Mouse (Mus musculus) hindbrain, embryonic 11.5 days (tissue): ENCODE data around the gene Sclt1. TPM values are rescaled to one million over a fixed set of nuclear protein-coding genes. Genes with fewer than 3 reads are reported as not detected.

Experiments
- ATAC-seq: fragments of 200-750 bp; cut with Nextera tagmentation; 2 replicates; pipeline ENCODE4 v1.8.0; 2017; ENCODE audit warnings: mild to moderate bottlenecking, moderate TSS enrichment, moderate library complexity; ENCODE audit not compliant: low FRiP score
- DNase-seq: peaks from one replicate; pipeline ENCODE4 v3.0.0-alpha.2; 2015; ENCODE audit warnings: low spot score
- H3K27ac ChIP-seq: fragments of 300-500 bp; sonication (generic); 2 replicates; pipeline ENCODE4 v1.5.1; 2014; ENCODE audit warnings: mild to moderate bottlenecking, low read depth, low read length
- H3K27me3 ChIP-seq: fragments of 300-500 bp; sonication (generic); 2 replicates; pipeline ENCODE4 v1.6.1; 2014; ENCODE audit warnings: mild to moderate bottlenecking, low read length, moderate library complexity, mixed read lengths; ENCODE audit not compliant: control insufficient read depth, insufficient read depth
- H3K36me3 ChIP-seq: fragments of 300-500 bp; sonication (generic); 2 replicates; pipeline ENCODE4 v1.6.1; 2014; ENCODE audit warnings: mild to moderate bottlenecking, low read length, moderate library complexity, mixed read lengths; ENCODE audit not compliant: control insufficient read depth, insufficient read depth
- H3K4me1 ChIP-seq: fragments of 300-500 bp; sonication (generic); replicated peaks from 2 replicates; pipeline ENCODE4 v1.6.1; 2014; ENCODE audit warnings: low read length, mixed read lengths; ENCODE audit not compliant: control insufficient read depth, insufficient read depth
- H3K4me2 ChIP-seq: fragments of 300-500 bp; sonication (generic); replicated peaks from 2 replicates; pipeline ENCODE4 v1.6.1; 2014; ENCODE audit warnings: mild to moderate bottlenecking, low read depth, low read length
- H3K4me3 ChIP-seq: fragments of 300-500 bp; sonication (generic); 2 replicates; pipeline ENCODE4 v1.5.1; 2014; ENCODE audit warnings: low read depth, low read length
- H3K9ac ChIP-seq: fragments of 300-500 bp; sonication (generic); 2 replicates; pipeline ENCODE4 v1.6.1; 2014; ENCODE audit warnings: low read depth, low read length
- H3K9me3 ChIP-seq: fragments of 300-500 bp; sonication (generic); 2 replicates; pipeline ENCODE4 v1.6.1; 2016; ENCODE audit warnings: low read length; ENCODE audit not compliant: control insufficient read depth
- WGBS: fragments of 180-500 bp; shearing (Covaris S2); extraction: QIAGEN DNeasy Blood & Tissue Kit; methylation state at CpG from one replicate; pipeline ENCODE4 v1.1.7; 2014; 5-methylcytosine and 5-hydroxymethylcytosine counted together
- polyA plus RNA-seq: library from polyadenylated mRNA; unstranded; fragments of >200 nt; fragmentation: Nextera tagmentation; extraction: Ambion mirVana; gene quantifications from 2 replicates; pipeline ENCODE4 v1.2.1, GENCODE M21; 2014

Gene Sclt1
- polyA plus RNA-seq, 1 experiment from 2014 or later: 31.0 TPM

GRCm38 (mm10) chr3:41586917-41587316, 155.4 kb downstream of the Sclt1 start:
- no peak overlapping the region for H3K9ac ChIP-seq
- WGBS: 88% methylated on average over 7 of the region's 7 CpGs
- H3K4me1 ChIP-seq: no peaks in the 10 kb centered on the region
- H3K4me2 ChIP-seq: no peak overlapping the region
- no peaks in the 10 kb centered on the region for H3K27me3 ChIP-seq
- no peaks in the 10 kb centered on the region for H3K9me3 ChIP-seq
- DNase-seq (no peak), ATAC-seq (no peak)
- no peak overlapping the region for H3K4me3 ChIP-seq
- H3K36me3 ChIP-seq: no peaks in the 10 kb centered on the region
- no peak overlapping the region for H3K27ac ChIP-seq

DNA sequence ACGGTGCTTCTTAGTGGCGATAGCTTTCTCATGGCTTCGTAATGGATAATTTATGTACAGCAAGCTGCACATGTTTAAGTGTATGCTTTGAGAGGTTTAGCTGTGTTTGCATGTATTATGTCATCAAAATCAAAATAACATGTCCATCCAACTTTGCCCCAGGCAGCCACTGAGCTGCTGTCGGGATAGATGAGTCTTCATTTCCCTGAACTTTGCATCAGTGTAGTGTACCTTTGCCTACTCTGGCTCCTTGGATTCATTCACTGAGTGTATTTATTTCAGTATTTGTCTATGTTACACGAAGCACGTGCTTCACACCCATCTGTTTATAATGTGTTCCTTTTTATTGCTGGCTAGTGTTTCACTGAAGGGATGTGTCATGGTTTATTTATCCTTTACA, 156.0 kb downstream of the Sclt1 start:
- Histone ChIP-seq H3K4me1 (no peaks in the 10 kb centered on the region), H3K36me3 (no peaks in the 10 kb centered on the region), H3K9me3 (no peaks in the 10 kb centered on the region), H3K9ac (no peak overlapping the region), H3K4me2 (no peak overlapping the region), H3K27ac (no peak overlapping the region), H3K4me3 (no peak overlapping the region), H3K27me3 (no peaks in the 10 kb centered on the region)
- WGBS: 91% methylated on average over 6 of the region's 6 CpGs
- ATAC-seq (no peak), DNase-seq (no peak)

DNA sequence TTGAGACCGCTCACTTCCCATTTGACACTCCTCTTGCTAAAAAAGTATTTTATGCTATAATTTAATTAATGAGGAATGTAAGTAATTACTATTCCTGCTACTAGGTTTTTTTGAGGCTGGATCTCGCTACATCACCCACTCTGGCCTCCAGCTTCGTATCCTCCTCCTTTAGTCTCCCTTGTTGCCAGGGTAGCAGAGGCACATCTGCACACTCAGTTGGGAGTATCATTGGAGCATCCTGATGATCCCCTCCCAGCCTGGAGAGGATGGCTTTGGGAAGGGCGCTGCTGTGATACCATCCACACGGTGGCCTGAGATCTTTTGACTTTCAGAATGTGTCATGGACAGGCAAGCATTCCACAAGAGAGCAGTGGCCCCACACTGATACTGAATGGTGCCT, 156.8 kb downstream of the Sclt1 start:
- no peaks in the 10 kb centered on the region for H3K27me3 ChIP-seq
- no peak overlapping the region for H3K27ac ChIP-seq
- H3K4me2 ChIP-seq: no peak overlapping the region
- no peak overlapping the region for H3K4me3 ChIP-seq
- 0 out of 2 replicates have a peak, but pooled peaks cover 3% of the 10 kb centered on the region for H3K4me1 ChIP-seq
- H3K9ac ChIP-seq: no peak overlapping the region
- WGBS: 83% methylated on average over 5 of the region's 5 CpGs
- H3K9me3 ChIP-seq: no peaks in the 10 kb centered on the region
- DNase-seq (no peak), ATAC-seq (no peak)
- no peaks in the 10 kb centered on the region for H3K36me3 ChIP-seq

DNA sequence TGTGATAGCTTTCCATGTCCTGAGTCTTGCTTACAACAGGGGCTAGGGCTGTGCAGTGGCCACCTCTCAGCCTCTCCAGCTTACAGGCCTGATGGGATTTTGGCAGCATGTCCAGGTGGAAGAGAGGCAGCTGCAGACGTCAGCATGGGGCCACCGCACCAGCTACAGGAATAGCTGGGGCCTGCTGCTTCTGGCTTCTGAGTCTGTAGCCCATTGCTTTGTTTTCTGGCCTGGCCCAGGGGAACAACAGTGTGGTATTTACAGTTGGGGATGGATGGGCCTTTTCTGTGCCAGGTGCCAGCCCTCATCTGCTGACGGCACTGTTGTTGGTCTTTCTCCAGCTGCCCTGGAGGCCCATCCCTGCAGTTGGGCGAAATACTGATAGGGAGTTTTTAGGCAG, 158.7 kb downstream of the Sclt1 start:
- Histone ChIP-seq H3K4me2 (no peak overlapping the region), H3K4me1 (0 out of 2 replicates have a peak, but pooled peaks cover 3% of the 10 kb centered on the region), H3K27ac (no peak overlapping the region), H3K27me3 (no peaks in the 10 kb centered on the region), H3K4me3 (no peak overlapping the region), H3K9ac (no peak overlapping the region), H3K36me3 (no peaks in the 10 kb centered on the region), H3K9me3 (no peaks in the 10 kb centered on the region)
- DNase-seq (no peak), ATAC-seq (no peak)
- WGBS: 70% methylated on average over 4 of the region's 4 CpGs

GRCm38 (mm10) chr3:41583092-41583491, 159.2 kb downstream of the Sclt1 start:
- Histone ChIP-seq H3K4me2 (no peak overlapping the region), H3K4me3 (no peak overlapping the region), H3K27ac (no peak overlapping the region), H3K9ac (no peak overlapping the region), H3K36me3 (no peaks in the 10 kb centered on the region), H3K27me3 (no peaks in the 10 kb centered on the region), H3K4me1 (0 out of 2 replicates have a peak, but pooled peaks cover 3% of the 10 kb centered on the region), H3K9me3 (no peaks in the 10 kb centered on the region)
- 86% methylated on average over 13 of the region's 14 CpGs for WGBS
- no peak for ATAC-seq
- DNase-seq: no peak

- Histone ChIP-seq H3K27ac (no peak overlapping the region), H3K9ac (no peak overlapping the region), H3K27me3 (no peaks in the 10 kb centered on the region), H3K4me2 (no peak overlapping the region), H3K4me3 (no peak overlapping the region), H3K4me1 (0 out of 2 replicates have a peak, but pooled peaks cover 3% of the 10 kb centered on the region), H3K9me3 (no peaks in the 10 kb centered on the region), H3K36me3 (no peaks in the 10 kb centered on the region)
- ATAC-seq (no peak), DNase-seq (no peak)
- 79% methylated on average over 7 of the region's 7 CpGs for WGBS
These were observed 160.1 kb downstream of the Sclt1 start for GRCm38 (mm10) chr3:41582256-41582655.

GRCm38 (mm10) chr3:41581436-41581835, 160.9 kb downstream of the Sclt1 start:
- H3K27ac ChIP-seq: no peak overlapping the region

DNA sequence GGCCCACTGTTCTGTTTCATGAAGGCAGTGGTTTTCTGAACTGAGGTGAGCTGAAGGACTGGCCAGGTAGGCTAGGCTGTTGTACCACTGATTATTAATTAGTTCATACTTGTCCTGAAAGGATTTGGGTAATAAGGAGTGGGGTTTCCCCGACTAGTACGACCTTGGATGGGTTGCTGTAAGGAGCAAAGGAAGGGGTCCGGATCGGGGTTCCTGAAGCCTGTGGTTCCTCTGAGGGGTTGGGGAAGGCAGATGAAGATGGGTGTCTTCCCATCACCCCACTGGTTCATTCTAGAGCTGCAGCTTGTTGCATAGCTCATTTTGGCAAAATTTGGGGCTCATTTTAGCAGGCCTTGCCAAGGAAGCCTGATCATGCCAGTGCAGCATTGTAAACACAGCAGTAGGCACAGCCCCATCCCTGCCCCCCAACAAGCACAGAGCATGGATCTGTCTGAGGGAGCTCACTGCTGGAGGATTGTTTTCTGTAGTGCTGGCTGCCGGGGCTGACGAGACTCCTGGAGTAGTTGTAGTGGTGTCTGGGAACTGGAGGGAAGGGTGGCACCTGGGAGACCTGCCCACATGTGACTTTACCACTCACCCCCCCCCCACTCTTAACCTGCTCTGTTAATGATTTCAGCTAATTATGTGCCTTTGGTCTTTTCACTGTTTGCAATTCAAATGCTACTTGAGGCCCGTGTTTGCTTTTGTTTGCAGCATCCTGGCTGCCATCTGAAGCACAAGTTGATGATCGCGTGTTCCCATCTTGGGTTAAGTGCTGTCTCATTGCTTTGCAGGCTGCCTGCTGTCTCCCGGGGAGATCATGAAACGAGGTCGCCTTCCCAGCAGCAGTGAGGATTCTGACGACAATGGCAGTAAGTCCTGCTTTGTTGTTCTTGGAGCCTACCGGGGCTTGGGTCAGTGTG, 161.7 kb downstream of the Sclt1 start:
- no peak overlapping the region for H3K4me2 ChIP-seq
- no peak overlapping the region for H3K27ac ChIP-seq
- no peaks in the 10 kb centered on the region for H3K27me3 ChIP-seq
- ATAC-seq (no peak), DNase-seq (no peak)
- no peak overlapping the region for H3K4me3 ChIP-seq
- no peaks in the 10 kb centered on the region for H3K36me3 ChIP-seq
- H3K4me1 ChIP-seq: 0 out of 2 replicates have a peak, but pooled peaks cover 3% of the 10 kb centered on the region
- no peaks in the 10 kb centered on the region for H3K9me3 ChIP-seq
- H3K9ac ChIP-seq: no peak overlapping the region
- WGBS: 38% methylated on average over 14 of the region's 14 CpGs

More at GRCm38 (mm10) chr3:41581436-41581835, 160.9 kb downstream of the Sclt1 start:
- Histone ChIP-seq H3K36me3 (no peaks in the 10 kb centered on the region), H3K9me3 (no peaks in the 10 kb centered on the region), H3K4me1 (0 out of 2 replicates have a peak, but pooled peaks cover 3% of the 10 kb centered on the region), H3K27me3 (no peaks in the 10 kb centered on the region), H3K4me3 (no peak overlapping the region), H3K9ac (no peak overlapping the region), H3K4me2 (no peak overlapping the region)
- WGBS: 55% methylated on average over 8 of the region's 8 CpGs
- DNase-seq (no peak), ATAC-seq (no peak)

GRCm38 (mm10) chr3:41579873-41580272, 162.4 kb downstream of the Sclt1 start:
- Histone ChIP-seq H3K9ac (no peak overlapping the region), H3K4me2 (no peak overlapping the region), H3K9me3 (no peaks in the 10 kb centered on the region), H3K4me1 (0 out of 2 replicates have a peak, but pooled peaks cover 3% of the 10 kb centered on the region), H3K4me3 (no peak overlapping the region), H3K27me3 (no peaks in the 10 kb centered on the region), H3K36me3 (no peaks in the 10 kb centered on the region), H3K27ac (no peak overlapping the region)
- ATAC-seq: no peak
- no peak for DNase-seq
- WGBS: 28% methylated on average over 4 of the region's 4 CpGs
